Mouse (Mus musculus): ENCODE data around the gene Efhd1.

Efhd1 gene

DNA sequence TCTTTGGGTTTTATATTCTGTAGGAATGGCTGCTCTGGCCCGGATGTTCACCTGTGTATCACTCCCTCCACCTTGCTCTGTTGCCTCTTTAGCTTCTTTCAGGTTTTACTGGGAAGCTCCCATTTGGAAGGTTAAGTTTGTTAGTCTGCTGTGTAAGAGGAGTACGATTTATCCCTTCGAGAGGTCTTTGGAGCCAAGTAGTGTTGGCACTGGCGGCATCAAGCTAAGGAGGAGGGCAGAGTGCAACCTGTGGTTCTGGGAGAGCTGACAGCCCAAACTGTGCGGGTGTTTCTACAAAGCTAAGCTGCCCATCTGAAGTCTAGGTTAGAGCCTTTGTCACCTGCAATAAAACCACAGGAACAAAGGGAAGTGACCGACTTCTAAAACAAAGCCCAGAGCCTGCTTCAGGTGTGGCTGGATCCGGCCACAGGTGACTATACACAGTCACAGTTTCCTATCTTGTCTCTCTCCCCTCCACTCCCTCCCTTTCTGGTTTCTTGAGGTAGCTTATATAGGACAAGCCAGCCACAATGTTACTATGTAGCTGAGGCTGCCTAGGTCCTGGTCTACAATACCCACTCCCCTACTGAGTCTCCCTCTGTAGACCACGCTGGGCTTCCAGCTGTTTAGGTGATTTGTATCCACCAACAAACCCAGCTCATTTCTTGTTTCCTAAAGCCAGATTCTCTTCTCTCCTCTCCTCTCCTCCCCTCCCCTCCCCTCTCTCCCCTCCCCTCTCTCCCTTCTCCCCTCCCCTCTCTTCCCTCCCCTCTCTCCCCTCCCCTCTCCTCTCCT lies 2.3 kb downstream of the Efhd1 start:
- in situ Hi-C loops (cut with MboI, MseI): no loop called here

DNA sequence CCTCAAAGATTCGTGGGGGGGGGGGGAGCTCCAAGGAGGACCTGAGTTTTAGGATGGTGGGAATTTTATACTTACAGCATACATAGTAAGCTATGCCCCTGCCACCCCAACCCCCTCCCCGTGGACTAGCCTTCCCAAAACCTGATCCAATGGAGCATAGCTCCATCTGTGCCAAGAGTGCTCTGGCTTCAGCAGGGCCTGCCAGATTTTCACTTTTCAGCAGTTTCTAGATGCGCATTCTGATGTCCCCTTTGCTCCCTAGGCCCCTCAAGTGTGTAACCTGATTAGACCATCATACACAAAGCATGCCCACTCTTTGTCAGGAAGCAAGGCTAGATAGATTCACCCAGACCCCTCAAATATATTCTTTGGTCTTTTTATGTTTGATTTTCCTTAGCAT lies 6.0 kb downstream of the Efhd1 start:
- in situ Hi-C loops (cut with MboI, MseI): no loop called here

DNA sequence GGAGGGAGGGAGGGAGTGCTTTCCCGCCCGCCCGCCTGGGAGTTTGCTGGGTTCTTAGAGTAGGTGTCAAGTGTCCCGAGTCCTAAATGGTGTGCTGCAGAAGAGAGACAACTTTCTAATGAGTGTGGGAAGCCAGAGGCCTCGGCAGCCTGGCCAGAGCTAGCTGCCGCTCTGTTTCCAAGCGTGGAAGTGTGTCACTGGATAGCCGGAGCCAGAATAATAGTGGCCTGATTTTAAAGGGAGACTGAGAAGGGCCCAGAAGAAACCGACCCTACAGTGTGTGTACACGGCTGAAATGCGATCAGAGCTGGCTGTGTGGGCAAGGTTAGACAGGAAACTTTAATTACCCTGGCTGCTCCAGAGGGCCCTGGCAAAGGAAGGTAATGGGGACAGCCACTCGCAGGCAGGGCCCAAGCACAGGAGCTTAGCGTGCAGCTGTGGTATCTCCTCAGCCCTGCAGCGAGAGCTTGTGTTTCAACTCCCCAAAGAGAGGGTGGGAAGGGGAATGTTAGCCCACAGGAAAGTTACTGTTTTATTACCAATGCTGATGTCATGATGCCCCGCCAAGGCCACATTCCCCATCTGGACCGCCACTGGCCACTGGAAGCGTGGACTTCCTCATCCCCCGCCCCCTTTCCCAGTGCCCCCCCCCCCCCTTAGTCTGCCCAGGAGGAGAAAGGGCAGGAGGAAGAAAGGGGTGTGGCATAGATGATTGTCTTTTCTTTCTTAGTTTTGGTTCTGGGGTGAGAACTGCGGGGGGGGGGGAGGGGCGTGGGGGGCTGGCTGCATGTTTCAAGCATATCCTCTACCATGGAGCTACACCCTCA lies 6.7 kb downstream of the Efhd1 start:
- in situ Hi-C loops (cut with MboI, MseI): no loop called here

DNA sequence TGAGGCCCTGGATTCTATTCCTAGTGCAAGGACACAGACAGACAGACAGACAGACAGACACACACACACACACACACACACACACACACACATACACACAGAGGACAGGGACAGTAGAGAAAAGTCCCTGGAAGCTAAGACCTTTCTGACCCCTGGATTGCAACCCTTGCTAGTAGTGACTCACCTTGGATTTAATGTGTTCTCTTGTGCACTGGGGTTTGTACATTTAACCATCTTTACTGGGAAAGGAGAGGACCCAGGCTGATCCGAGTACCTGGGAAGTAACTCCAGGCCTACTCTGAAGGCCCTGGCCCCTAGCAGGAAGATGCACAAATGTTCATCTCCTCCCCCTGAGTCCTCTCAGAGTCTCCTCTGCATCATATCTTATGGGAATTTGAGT lies 7.4 kb downstream of the Efhd1 start:
- in situ Hi-C loops (cut with MboI, MseI): no loop called here

DNA sequence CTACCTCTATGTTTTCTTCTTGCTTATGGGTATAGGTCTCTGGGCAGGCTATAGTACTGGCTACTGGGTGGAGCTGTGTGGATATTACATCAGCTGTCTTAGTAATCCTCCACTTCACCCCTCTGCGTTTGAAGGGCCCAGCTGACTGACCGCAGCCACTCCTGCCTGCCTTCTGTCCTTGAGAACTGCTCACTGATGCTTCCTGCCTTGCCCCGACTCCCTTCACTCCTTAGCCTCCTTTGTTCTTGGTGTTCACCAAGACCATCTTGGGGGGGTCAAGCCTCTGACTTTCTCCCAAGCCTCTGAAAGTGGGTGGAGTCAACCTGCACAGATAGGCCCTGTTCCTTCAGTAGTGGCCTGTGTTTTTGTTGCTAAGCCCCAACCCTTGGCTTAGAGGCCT lies 8.3 kb downstream of the Efhd1 start:
- in situ Hi-C loops (cut with MboI, MseI): no loop called here

DNA sequence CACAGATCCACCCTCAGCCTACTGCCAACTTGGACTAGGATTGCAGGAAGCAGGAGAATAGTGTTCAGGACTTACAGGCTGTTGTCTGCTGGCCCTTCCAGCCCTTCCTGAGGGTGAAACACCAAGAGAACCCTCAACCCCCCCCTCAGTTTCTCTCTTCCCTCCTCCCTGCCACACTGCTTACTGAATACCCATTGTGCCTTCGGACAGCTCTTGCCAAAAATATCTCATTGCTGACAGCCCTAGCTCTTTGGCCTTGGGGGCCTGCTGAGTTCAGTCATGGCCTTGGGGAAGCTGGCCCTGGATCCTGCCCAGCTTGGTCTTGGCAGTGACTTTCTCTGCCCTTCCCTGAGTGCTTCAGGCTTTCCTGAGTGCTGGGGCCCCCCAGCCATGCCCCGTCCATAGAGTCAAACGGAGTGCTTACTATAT lies 9.4 kb downstream of the Efhd1 start:
- in situ Hi-C loops (cut with MboI, MseI): no loop called here

DNA sequence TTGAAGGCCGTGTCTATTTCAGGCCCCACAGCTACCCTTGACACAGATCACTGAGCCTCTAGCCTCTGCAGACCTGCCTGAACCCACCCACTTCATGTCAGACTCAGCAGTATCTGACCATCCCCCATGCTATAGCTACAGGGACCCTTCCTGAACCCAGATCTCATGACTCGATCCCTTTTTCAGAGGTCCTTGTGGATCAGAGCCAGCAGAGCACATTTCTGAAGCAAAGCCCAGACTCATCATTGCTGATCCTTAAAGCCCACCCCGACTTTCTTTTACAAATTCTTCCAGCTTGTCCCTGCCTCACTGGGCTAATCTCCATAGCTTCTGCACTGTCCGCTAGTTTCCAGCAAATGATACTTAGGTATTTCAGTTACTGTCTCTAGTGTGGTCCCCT lies 10.0 kb downstream of the Efhd1 start:
- in situ Hi-C loops (cut with MboI, MseI): no loop called here

DNA sequence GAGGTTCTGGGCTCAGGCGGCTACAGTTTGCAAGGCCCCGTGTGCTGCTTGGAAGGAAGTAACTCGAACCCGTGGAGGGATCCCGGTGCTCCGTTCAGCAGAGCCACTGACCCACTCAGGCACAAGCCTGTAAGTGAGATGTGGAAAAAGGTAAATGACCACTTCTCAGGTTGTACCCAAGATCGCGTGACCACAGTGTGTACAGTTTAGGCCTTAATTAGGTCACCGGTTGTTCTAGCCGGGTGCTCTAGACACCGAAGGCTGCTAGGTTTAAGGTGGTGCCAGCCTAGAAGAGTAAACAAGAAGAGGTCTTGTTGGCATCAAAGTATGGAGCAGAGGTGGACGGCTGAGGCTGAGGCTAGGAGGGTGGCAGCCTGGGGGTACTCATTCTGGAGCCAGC lies 11.0 kb downstream of the Efhd1 start:
- in situ Hi-C loops (cut with MboI, MseI): no loop called here

DNA sequence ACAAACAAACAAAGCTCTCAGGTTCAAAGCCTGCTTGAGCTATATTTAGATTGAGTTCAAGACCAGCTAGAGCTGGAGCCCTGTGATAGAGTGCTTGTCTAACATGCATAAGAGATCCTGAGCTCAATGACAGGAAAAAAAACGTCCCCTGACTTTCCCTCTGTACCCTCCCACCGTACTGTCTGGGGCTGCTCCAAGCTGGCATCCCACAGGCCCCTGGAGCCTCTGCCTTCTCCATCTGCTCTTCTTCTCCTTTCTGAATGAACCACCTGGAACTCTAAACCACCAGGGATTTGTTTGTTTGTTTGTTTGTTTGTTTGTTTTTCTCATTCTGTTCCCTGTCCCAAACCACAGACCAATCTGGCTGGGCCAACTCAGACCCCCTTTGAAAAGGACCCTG lies 11.9 kb downstream of the Efhd1 start:
- in situ Hi-C loops (cut with MboI, MseI): no loop called here

DNA sequence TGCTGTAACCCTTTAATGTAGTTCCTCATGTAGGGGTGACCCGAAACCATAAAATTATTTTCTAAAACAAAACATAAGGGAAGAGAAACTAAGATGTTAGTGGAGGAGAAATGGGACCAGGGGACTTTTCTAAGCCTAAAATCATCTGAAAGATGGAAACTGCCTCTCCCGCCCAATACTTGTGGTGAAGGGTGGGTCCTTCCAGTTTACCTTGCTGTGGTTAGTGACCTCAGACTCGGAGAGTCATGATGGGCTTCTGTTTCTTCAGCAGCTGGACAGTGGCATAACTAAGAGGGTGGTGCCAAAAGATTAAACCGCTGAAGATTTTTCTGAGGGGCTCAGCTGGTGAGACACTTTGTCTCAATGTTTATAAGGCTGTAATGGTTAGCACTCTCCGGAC lies 16.1 kb downstream of the Efhd1 start:
- in situ Hi-C loops (cut with MboI, MseI): no loop called here

DNA sequence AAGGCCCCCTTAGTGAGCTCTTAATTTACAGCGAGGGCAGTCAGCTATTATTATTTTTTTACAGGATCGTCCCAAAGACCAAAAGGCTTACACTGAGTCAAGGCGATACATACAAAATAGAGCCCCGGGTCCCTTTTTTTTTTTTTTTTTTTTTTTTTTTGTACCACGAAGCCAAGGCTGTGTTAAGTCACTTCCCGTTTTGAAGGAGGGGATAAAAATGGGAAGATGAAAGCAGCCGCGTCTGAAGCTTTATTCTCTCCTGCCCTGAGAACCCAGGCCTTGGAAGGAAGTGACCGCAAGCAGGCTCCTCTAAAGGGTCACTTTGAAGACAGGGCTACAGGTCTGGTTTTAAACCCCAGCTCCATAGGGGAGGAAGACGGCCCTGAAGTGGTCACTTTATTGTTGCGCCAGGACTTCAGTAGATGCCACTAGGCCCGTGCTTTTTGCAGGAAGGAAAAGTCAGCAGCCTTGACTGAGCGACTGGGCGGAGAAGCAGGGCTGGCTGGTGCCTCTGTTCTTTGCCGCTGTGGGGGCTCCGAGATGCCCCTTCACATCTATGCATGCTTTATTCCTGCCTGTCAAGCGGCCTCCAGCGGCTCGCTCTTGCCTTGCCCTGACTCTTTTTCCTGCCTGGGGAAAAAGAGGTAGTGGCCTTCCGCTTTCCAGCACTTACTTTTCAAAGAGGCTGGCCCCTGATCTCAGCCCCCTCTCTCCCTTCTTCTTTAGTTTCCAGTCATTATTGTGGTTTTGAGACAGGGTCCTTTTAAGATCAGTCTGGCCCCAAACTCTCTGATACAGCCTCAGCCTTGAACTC lies 17.6 kb downstream of the Efhd1 start:
- in situ Hi-C loops (cut with MboI, MseI): no loop called here

DNA sequence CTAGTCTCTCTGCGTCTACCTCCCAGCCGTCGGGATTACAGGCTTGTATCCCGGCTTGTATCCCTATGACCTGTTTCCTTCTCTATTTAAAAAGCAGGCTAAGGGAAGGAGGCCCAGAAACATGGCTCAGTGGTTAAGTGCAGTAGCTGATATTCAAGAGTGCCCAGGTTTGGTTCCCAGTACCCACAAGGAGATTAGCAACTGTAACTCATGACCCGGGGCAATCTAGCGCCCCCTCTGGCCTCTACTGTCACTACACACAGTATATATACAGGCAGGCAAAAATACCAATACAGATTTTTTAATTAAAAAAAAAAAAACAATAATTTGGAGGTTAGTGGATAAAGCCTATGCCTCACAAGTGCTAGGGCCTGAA lies 18.2 kb downstream of the Efhd1 start:
- in situ Hi-C loops (cut with MboI, MseI): no loop called here

DNA sequence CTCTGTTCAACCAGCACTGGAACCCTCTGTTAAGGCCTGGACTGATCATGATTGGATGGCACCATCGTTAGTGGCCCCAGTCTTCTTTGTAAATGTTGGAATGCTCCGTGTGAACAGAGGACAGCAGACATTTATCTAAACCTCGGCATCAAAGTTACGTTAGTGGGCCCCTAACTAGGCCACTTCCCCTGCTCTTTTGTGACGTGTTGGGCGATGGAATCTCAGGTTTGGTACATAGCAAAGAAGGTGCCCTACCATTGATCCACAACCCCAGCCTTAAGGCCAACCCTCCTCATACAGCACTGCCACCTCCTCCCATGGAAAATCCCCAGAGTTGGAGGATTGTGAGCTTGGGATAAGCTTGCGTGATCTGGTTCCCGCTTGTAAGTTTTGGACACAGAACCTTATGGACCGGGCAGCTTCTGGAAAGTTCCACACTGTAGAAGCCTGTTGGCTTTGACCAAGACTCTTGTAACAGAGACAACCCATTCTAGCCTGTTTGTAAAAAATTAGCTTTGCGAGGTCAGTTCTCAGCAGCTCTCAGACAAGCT lies 19.3 kb downstream of the Efhd1 start:
- in situ Hi-C loops (cut with MboI, MseI): no loop called here

DNA sequence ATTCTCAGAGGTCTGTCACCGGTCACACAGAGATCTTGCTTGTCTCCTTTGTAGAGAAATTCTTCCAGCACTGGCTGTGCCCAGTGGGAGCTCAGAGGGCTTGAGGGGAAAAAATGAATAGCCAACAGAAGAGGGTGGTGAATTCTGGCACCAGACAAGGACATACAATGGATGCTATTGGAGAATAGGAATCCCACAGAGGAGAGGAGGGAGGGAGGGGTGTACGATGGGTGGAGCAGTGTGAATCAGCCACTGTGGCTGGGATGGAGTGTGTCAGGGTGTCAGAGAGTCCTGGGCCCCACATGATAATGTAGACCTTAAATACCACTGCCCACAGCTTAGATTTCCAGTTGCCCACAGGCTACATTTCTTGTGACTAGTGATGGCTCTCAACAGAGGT lies 22.9 kb downstream of the Efhd1 start:
- in situ Hi-C loops (cut with MboI, MseI): no loop called here

DNA sequence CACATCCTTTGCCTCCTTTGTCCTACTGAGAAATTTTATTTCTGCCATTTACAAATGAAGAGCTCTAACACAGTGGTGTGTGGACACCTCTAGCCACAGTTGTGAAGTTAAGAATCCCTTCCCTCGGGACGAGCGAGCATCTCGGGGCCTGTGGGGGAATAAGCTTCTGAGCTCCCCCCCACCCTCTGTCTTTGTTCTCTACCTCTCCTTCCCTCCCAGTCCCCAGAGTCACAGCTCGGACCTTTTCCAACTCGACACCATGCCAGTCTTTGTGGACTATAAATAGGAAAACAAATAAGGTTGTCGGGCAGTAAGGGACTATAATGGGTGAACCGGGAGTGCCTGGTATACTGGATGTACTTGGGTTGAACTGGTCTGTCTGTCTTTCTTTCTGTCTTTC lies 27.3 kb downstream of the Efhd1 start:
- in situ Hi-C loops (cut with MboI, MseI): no loop called here

DNA sequence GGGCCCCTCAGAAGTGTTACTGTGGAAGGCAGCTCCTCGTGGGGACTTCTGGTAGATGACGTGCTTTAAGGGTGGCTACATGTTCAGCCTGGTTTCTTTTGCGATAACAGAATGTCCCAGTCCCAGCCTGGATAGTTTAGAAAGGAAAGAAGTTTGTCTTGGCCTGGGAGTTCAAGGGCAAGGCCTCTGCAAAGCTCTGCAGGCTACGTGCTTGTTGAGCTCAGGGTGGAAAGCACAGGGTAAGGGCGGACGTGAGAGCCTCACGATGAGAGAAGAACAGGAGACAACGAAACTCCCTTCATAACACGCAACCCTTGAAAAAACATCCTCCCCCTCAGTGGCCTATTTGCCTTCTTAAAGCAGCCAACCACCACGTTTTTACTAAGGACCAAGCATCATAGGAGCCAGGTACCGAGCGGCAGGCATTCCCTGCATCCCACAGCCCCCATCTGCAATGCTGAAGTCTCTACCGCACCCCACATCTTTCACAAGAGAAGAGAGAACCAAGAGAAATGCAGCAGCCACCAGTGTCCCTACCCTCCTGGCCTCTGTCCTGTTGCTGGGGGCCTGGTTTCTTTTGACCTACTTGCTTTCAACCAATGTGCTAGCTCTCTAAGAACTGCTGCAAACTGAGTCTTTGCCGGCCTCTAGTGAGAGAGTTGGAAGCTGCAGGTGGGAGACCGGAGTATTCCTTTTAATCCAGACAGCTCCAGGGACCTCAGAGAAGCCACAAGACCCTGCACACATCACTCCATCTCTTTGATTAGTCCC lies 28.4 kb downstream of the Efhd1 start:
- in situ Hi-C loops (cut with MboI, MseI): no loop called here

DNA sequence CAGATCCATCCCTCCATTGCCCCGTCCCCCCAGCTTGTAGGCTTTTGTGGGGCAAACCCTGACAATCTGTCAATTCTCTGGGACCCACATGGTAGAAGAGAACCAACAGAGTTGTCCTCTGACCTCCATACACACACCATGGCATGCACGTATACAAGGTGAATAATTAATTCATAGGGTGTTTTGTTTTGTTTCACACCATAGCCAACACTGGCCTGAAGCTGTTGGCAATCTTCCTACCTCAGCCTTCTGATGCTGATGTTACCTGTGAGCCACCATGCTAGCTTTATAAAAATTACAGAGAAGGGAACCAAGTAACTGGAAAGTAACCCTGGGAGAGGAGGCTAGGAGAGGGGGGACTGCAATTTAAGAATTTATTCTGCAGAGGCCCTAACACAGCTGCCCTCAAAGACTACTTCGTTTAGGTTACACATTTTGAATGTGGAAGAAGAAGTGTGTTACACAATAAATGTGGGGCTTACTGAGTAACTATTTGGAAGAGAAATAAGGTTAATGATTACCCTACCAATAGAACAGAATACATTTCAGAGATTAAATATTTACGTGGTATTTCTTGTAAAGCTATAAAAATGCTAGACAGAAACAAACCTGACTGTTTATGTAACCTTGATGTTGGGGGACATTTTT lies 30.0 kb downstream of the Efhd1 start:
- in situ Hi-C loops (cut with MboI, MseI): no loop called here

DNA sequence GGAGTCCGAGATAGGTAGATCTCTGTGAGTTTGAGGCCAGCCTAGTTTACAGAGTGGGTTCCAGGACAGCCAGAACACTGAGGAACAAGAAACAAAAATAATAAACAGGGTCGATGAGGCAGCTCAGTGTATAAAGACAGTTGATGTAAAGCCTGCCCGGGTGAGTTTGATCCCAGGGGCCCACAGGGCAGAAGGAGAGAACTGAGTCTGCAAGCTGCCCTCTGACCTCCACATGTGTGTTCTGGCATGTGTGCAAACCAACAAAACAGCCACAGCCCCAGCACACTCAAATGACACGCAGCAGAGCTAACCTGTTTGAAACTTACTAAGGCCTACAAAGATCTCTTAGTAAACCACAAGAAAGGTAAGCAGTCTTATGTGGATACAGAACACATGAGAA lies 30.8 kb downstream of the Efhd1 start:
- in situ Hi-C loops (cut with MboI, MseI): no loop called here

DNA sequence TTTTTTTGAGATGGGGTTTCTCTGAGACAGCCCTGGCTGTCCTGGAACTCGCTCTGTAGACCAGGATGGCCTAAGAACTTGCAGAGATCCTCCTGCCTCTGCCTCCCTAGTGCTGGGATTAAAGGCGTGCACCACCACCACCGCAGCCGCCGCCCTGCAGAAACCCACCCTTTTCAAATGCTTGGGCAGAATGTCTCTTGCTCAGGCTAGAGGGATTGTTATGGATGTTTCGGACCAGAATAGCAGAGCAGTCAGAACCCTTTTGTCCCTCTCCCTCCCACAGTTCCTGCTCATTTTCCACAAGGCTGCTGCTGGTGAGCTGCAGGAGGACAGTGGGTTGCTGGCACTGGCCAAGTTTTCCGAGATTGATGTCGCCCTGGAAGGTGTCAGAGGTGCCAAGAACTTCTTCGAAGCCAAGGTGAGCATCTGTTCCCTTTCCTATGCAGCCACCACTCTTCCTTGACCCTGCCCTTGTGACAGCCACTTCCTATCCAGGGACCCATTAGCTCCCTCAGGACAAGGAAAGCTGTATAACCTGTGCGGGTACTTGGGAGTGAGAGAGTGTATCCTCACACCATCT lies 33.3 kb downstream of the Efhd1 start:
- in situ Hi-C loops (cut with MboI, MseI): no loop called here

All from T-helper 1 cell (primary cell).